Mouse (Mus musculus) ES-Bruce4 (cell line): ENCODE data around the gene Defb47. TPM values are rescaled to one million over a fixed set of nuclear protein-coding genes. Genes with fewer than 3 reads are reported as not detected.
A peak's percentile ranks its signal among the peaks of the same experiment; 100 is the strongest.

ENCODE experiments used
- H3K27ac ChIP-seq: 2 replicates; pipeline ENCODE4 v1.5.1; 2012; ENCODE audit warnings: low read length, inconsistent platforms; ENCODE audit not compliant: insufficient read depth
- H3K27me3 ChIP-seq: 2 replicates; pipeline ENCODE4 v1.6.1; 2012; ENCODE audit warnings: mild to moderate bottlenecking, low read length, inconsistent platforms; ENCODE audit not compliant: control insufficient read depth, poor library complexity, insufficient read depth, severe bottlenecking
- H3K36me3 ChIP-seq: 2 replicates; pipeline ENCODE4 v1.6.1; 2012; ENCODE audit warnings: inconsistent platforms, mild to moderate bottlenecking, low read length, moderate library complexity; ENCODE audit not compliant: control insufficient read depth, poor library complexity, insufficient read depth, severe bottlenecking
- H3K4me1 ChIP-seq: one replicate; pipeline ENCODE4 v1.8.1; 2011; ENCODE audit warnings: low read length; ENCODE audit not compliant: control insufficient read depth, insufficient read depth
- H3K4me3 ChIP-seq: 2 replicates; pipeline ENCODE4 v1.5.1; 2011; ENCODE audit warnings: low read depth, mild to moderate bottlenecking, low read length
- H3K9ac ChIP-seq: 2 replicates; pipeline ENCODE4 v1.6.1; 2012; ENCODE audit warnings: low read depth, mild to moderate bottlenecking, inconsistent platforms; ENCODE audit not compliant: poor library complexity, severe bottlenecking
- H3K9me3 ChIP-seq: replicated peaks from 2 replicates; pipeline ENCODE4 v1.6.1; 2012; ENCODE audit warnings: mild to moderate bottlenecking, low read length, inconsistent platforms; ENCODE audit not compliant: control insufficient read depth, poor library complexity, insufficient read depth, severe bottlenecking
- CTCF ChIP-seq: IDR thresholded peaks from one replicate; pipeline ENCODE4 v1.8.1; 2011; ENCODE audit warnings: low read depth, low read length
- EP300 ChIP-seq: IDR thresholded peaks from 2 replicates; pipeline ENCODE4 v1.6.1; 2011; ENCODE audit warnings: low read depth, low read length; ENCODE audit not compliant: insufficient read depth
- POLR2A ChIP-seq: IDR thresholded peaks from one replicate; pipeline ENCODE4 v1.8.1; 2011; ENCODE audit warnings: low read length; ENCODE audit not compliant: insufficient read depth
- polyA plus RNA-seq: library from polyadenylated mRNA; stranded (reverse); fragments of >200 nt; gene quantifications from 2 replicates; pipeline ENCODE4 v1.2.4, GENCODE M21; 2011; ENCODE audit warnings: low read depth; ENCODE audit not compliant: missing spikeins, insufficient read depth, insufficient read length

Defb47 gene
- polyA plus RNA-seq: not detected in 2 replicates

GRCm38 (mm10) chr14:62997777-62998176 is at the start of gene Defb47:
Defb47 (plus strand) TSS chr14:62998077.
- TF ChIP-seq CTCF (no peak), EP300 (no peak), POLR2A (no peak)
- Histone ChIP-seq H3K4me3 (no peak within 1 kb of the TSS), H3K27me3 (no peaks in the 10 kb centered on the region), H3K9me3 (no peaks in the 10 kb centered on the region; the same call in 1 of the 2 replicates), H3K9ac (no peak within 1 kb of the TSS), H3K36me3 (no peaks in the 10 kb centered on the region), H3K27ac (no peak within 1 kb of the TSS), H3K4me1 (no peaks in the 10 kb centered on the region)

GRCm38 (mm10) chr14:62956091-62956490 is 41.8 kb upstream of the Defb47 start:
- Histone ChIP-seq H3K27ac (no peak overlapping the region), H3K9ac (no peak overlapping the region), H3K9me3 (no peaks in the 10 kb centered on the region), H3K4me1 (no peaks in the 10 kb centered on the region), H3K27me3 (no peaks in the 10 kb centered on the region), H3K4me3 (no peak overlapping the region), H3K36me3 (no peaks in the 10 kb centered on the region)
- no peak for TF ChIP-seq POLR2A

DNA sequence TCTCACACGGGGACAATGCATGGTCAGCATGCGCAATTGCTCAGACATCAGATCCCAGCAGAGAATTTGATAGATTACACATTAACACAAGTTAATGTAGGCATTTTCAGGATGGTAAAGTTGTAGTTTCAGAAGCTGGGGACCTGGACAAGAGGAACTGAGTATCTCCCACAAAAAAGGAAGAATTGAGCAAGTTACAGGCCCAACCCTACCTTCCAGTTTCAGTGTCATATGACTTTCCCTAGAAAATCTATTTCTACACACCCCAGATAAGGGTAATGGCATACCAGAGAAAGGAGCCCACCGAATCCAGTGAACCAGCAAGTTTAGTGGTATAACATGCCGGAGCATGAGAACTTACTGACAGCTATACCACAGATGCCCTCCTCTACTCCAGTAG is 34.2 kb upstream of the Defb47 start:
- no peak overlapping the region for H3K27ac ChIP-seq
- no peak overlapping the region for H3K9ac ChIP-seq
- no peaks in the 10 kb centered on the region for H3K9me3 ChIP-seq
- no peaks in the 10 kb centered on the region for H3K27me3 ChIP-seq
- H3K4me3 ChIP-seq: no peak overlapping the region
- H3K36me3 ChIP-seq: no peaks in the 10 kb centered on the region
- no peak for TF ChIP-seq EP300
- no peak for TF ChIP-seq POLR2A
- TF ChIP-seq CTCF: no peak
- no peaks in the 10 kb centered on the region for H3K4me1 ChIP-seq

- no peaks in the 10 kb centered on the region for H3K4me1 ChIP-seq
- H3K27me3 ChIP-seq: no peaks in the 10 kb centered on the region
- peak; percentile 61 for TF ChIP-seq CTCF
- TF ChIP-seq POLR2A: no peak
- no peaks in the 10 kb centered on the region for H3K36me3 ChIP-seq
- no peak overlapping the region for H3K9ac ChIP-seq
- H3K4me3 ChIP-seq: no peak overlapping the region
- no peak overlapping the region for H3K27ac ChIP-seq
- H3K9me3 ChIP-seq: no peaks in the 10 kb centered on the region
These were observed 32.5 kb upstream of the Defb47 start for GRCm38 (mm10) chr14:62965342-62965741.

DNA sequence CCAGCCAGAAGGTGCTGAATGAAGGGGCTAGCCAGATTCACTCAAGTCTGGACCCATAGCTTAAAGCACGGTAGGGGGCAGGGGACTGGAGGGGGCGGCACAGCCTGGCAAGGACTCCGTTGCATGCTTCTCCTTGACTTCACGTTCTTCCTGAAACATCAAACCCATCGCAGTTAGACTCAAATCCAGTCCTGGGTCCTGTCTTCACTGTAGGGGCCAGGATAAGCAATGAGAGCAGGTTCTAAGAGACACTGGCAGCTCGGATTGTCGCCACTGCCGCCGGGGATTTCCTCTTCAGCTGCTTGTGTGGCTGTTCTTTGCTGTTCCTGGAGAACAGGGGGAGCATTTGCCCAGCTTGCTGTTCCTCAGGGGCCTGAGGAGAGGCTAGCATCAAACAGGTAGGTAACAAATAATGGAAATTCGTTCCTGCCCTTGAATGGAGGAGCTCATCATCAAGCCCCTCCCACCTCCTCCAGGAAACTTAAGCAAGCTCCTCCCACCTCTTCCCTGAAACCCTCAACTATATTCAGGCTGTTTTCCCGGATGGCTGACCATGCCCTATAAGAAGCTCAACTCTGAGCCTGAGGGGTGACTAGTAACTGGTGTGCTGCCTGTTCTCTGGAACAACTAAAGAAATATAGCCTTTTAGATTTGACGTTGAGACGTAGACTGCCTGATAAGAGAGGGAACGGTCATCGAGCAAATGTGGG is 31.9 kb upstream of the Defb47 start:
- H3K9ac ChIP-seq: no peak overlapping the region
- H3K27ac ChIP-seq: no peak overlapping the region

DNA sequence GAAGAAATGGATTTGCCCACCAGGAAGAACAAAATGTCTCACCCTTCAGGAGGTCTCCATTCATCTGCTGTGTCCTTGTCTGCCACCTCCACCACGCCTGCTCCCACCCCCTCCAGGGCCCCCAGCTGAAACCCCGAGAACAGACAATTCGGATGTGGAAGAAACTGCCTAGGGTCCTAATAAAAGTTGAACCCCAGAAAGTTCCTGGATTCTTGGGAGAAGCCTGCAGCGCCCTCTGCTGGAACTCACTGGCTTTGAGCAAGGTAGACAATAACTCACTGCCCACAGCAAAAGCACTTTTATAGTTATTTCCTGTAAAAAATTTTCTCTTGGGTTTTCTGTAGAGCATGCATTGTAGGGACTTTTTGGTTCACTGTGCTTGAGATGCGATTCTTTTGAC is 22.8 kb upstream of the Defb47 start:
- H3K9me3 ChIP-seq: no peaks in the 10 kb centered on the region
- H3K9ac ChIP-seq: no peak overlapping the region
- H3K27ac ChIP-seq: no peak overlapping the region
- no peaks in the 10 kb centered on the region for H3K4me1 ChIP-seq
- H3K36me3 ChIP-seq: no peaks in the 10 kb centered on the region
- no peaks in the 10 kb centered on the region for H3K27me3 ChIP-seq
- H3K4me3 ChIP-seq: no peak overlapping the region
- TF ChIP-seq POLR2A (no peak), CTCF (peak; percentile 63)

More for the DNA sequence above, 31.9 kb upstream of the Defb47 start:
- TF ChIP-seq EP300 (no peak), POLR2A (no peak), CTCF (no peak)
- Histone ChIP-seq H3K4me1 (no peaks in the 10 kb centered on the region), H3K4me3 (peak overlapping the region; percentile 27), H3K27me3 (no peaks in the 10 kb centered on the region), H3K36me3 (no peaks in the 10 kb centered on the region), H3K9me3 (no peaks in the 10 kb centered on the region)
